Comparison of ENCODE assay signal across 16 mouse cellular contexts in genomic region chr9:24378848-24379247, GRCm38 (mm10).
"Had no signal": no experiment of that assay in that cellular context is flagged by ENCODE, and none has a peak within 500 bp of the region (broad histone marks: within the 10 kb centered on the region; RNA-seq: fewer than 3 reads in every experiment).

No protein-coding gene starts in this region.

- H3K4me3 ChIP-seq: midbrain, embryonic 10.5 days; midbrain, embryonic 12.5 days; myocyte; neural tube, embryonic 13.5 days; neural tube, embryonic 15.5 days had no signal

- DNase-seq: lung, postnatal 10 days; lung, postnatal 4 days; midbrain, embryonic 14.5 days; right cerebral cortex, postnatal 25 days; right cerebral cortex, postnatal 4 days; spleen, adult 18-20 months; thymus, adult 18-20 months; thymus, postnatal 14 days; thymus, postnatal 36 days had no signal

- H3K9ac ChIP-seq: lung, embryonic 14.5 days; midbrain, embryonic 12.5 days; neural tube, embryonic 13.5 days; neural tube, embryonic 15.5 days had no signal

- H3K27ac ChIP-seq: midbrain, embryonic 10.5 days; midbrain, embryonic 12.5 days; neural tube, embryonic 13.5 days; neural tube, embryonic 15.5 days had no signal

- H3K4me1 ChIP-seq: midbrain, embryonic 12.5 days; neural tube, embryonic 13.5 days; neural tube, embryonic 15.5 days had no signal

- H3K36me3 ChIP-seq: midbrain, embryonic 10.5 days; midbrain, embryonic 12.5 days; neural tube, embryonic 13.5 days; neural tube, embryonic 15.5 days had no signal

- ATAC-seq: midbrain, embryonic 16.5 days had no signal

- H3K9me3 ChIP-seq: midbrain, embryonic 10.5 days; midbrain, embryonic 12.5 days; neural tube, embryonic 13.5 days; neural tube, embryonic 15.5 days had no signal

- H3K27me3 ChIP-seq: midbrain, embryonic 12.5 days; neural tube, embryonic 13.5 days; neural tube, embryonic 15.5 days had no signal

- H3K4me2 ChIP-seq: lung, embryonic 14.5 days; midbrain, embryonic 12.5 days; neural tube, embryonic 13.5 days; neural tube, embryonic 15.5 days had no signal
